Mouse (Mus musculus) ES-E14 (cell line): ENCODE data around the gene Cd47. TPM values are rescaled to one million over a fixed set of nuclear protein-coding genes. Genes with fewer than 3 reads are reported as not detected.

Experiments used
- DNase-seq: peaks from one replicate; pipeline ENCODE4 v3.0.0-alpha.2; 2013; ENCODE audit warnings: low read depth, low spot score
- H3K27ac ChIP-seq: 2 replicates; pipeline ENCODE4 v1.5.1; 2012; ENCODE audit warnings: low read depth, mild to moderate bottlenecking, low read length, moderate library complexity, mixed read lengths; ENCODE audit not compliant: poor library complexity, insufficient read depth, severe bottlenecking
- H3K36me3 ChIP-seq: 2 replicates; pipeline ENCODE4 v1.6.1; 2012; ENCODE audit warnings: mild to moderate bottlenecking, low read length, moderate library complexity, mixed read lengths; ENCODE audit not compliant: control insufficient read depth, poor library complexity, insufficient read depth, severe bottlenecking
- H3K4me1 ChIP-seq, 2 experiments: fragments of 150-350 bp in 1 of 2; sonication (generic) in 1 of 2; 2 replicates each; pipeline ENCODE4 v1.6.1; 2012; ENCODE audit warnings: low read length in 2 of 2, mild to moderate bottlenecking in 1 of 2, mixed read lengths in 1 of 2; ENCODE audit not compliant: control insufficient read depth in 2 of 2, insufficient read depth in 2 of 2, poor library complexity in 1 of 2
- H3K4me3 ChIP-seq, 2 experiments: fragments of 150-350 bp in 1 of 2; sonication (generic) in 1 of 2; 2 replicates each; pipeline ENCODE4 v1.5.1; 2012; ENCODE audit warnings: low read length in 2 of 2, low read depth in 1 of 2, mild to moderate bottlenecking in 1 of 2, mixed read lengths in 1 of 2; ENCODE audit not compliant: insufficient read depth in 1 of 2, poor library complexity in 1 of 2, severe bottlenecking in 1 of 2
- H3K9ac ChIP-seq: 2 replicates; pipeline ENCODE4 v1.6.1; 2012; ENCODE audit warnings: low read depth, mild to moderate bottlenecking, low read length, mixed read lengths; ENCODE audit not compliant: poor library complexity, insufficient read depth, severe bottlenecking
- H3K9me3 ChIP-seq: fragments of 150-350 bp; sonication (generic); 2 replicates; pipeline ENCODE4 v1.6.1; 2012; ENCODE audit warnings: low read depth, mild to moderate bottlenecking, low read length; ENCODE audit not compliant: control insufficient read depth, insufficient read depth
- CHD2 ChIP-seq: IDR thresholded peaks from 2 replicates; pipeline ENCODE4 v1.6.1; 2014; ENCODE audit warnings: mild to moderate bottlenecking, low read depth, low read length, inconsistent platforms
- HCFC1 ChIP-seq: IDR thresholded peaks from 2 replicates; pipeline ENCODE4 v1.6.1; 2012; ENCODE audit warnings: low read length, inconsistent platforms, borderline replicate concordance; ENCODE audit not compliant: insufficient read depth
- MAFK ChIP-seq: IDR thresholded peaks from 2 replicates; pipeline ENCODE4 v1.6.1; 2014; ENCODE audit warnings: mild to moderate bottlenecking, low read depth, low read length, inconsistent platforms; ENCODE audit not compliant: insufficient read depth
- ZC3H11A ChIP-seq: IDR thresholded peaks from 2 replicates; pipeline ENCODE4 v1.6.1; 2012; ENCODE audit warnings: low read depth, mild to moderate bottlenecking, inconsistent platforms, low read length, borderline replicate concordance
- ZNF384 ChIP-seq: IDR thresholded peaks from 2 replicates; pipeline ENCODE4 v1.6.1; 2012; ENCODE audit warnings: low read depth, low read length, inconsistent platforms
- in situ Hi-C, 2 experiments: fragments of 600-800 bp; cut with MboI; formaldehyde crosslinking; loops; one replicate each; pipeline ENCODE4 v1.15.1; 2025; ENCODE audit warnings: low sequenced_read_pairs in 2 of 2, inconsistent platforms in 1 of 2; ENCODE audit not compliant: unreplicated experiment in 2 of 2
- total RNA-seq: library from RNA; depleted of rRNA; stranded (reverse); fragments of 300-350 nt; gene quantifications from 2 replicates; pipeline ENCODE4 v1.2.3, GENCODE M21; 2012

Cd47 gene
- total RNA-seq, 1 experiment: 16.0 TPM

- H3K36me3 ChIP-seq: no peaks in the 10 kb centered on the region
- H3K27ac ChIP-seq: no peak overlapping the region
- TF ChIP-seq HCFC1 (no peak), ZC3H11A (0 out of 2 replicates have a peak, but pooled peaks have one; percentile 2)
- H3K9me3 ChIP-seq: no peaks in the 10 kb centered on the region
- peak; percentile 29 for DNase-seq
- peaks cover 5 to 8% of the 10 kb centered on the region in 2 experiments; a peak in 3 of 4 replicates for H3K4me1 ChIP-seq
- H3K4me3 ChIP-seq: peak overlapping the region in 1 of 2 experiments; percentile 57; a peak in 2 of 4 replicates
- no peak overlapping the region for H3K9ac ChIP-seq
- in situ Hi-C loops: no loop called here
Observed at GRCm38 (mm10) chr16:49839681-49840535, 39.6 kb downstream of the Cd47 start.

- Histone ChIP-seq H3K36me3 (no peaks in the 10 kb centered on the region), H3K9ac (no peak overlapping the region), H3K4me3 (no peak overlapping the region), H3K9me3 (no peaks in the 10 kb centered on the region), H3K27ac (no peak overlapping the region), H3K4me1 (peaks cover 5 to 8% of the 10 kb centered on the region in 2 experiments; a peak in 3 of 4 replicates)
- DNase-seq: no peak
- in situ Hi-C loops: no loop called here
- TF ChIP-seq ZC3H11A: no peak
- no peak for TF ChIP-seq CHD2
- TF ChIP-seq ZNF384: no peak
- no peak for TF ChIP-seq HCFC1
- TF ChIP-seq MAFK: no peak
Observed at GRCm38 (mm10) chr16:49843723-49844122, 43.4 kb downstream of the Cd47 start.

GRCm38 (mm10) chr16:49847224-49848003 lies 47.1 kb downstream of the Cd47 start:
- H3K4me1 ChIP-seq: no peaks in the 10 kb centered on the region
- TF ChIP-seq CHD2: no peak
- no peak for TF ChIP-seq HCFC1
- no peak for TF ChIP-seq MAFK
- no peak for TF ChIP-seq ZNF384
- no peak for TF ChIP-seq ZC3H11A
- in situ Hi-C loops: no loop called here

GRCm38 (mm10) chr16:49848651-49849050 lies 48.3 kb downstream of the Cd47 start:
- no peak for TF ChIP-seq MAFK
- no peak for TF ChIP-seq ZNF384
- no peak for TF ChIP-seq HCFC1
- TF ChIP-seq ZC3H11A: no peak
- no peak for TF ChIP-seq CHD2
- H3K4me3 ChIP-seq: no peak overlapping the region
- no peak overlapping the region for H3K9ac ChIP-seq
- DNase-seq: no peak
- H3K4me1 ChIP-seq: no peaks in the 10 kb centered on the region
- in situ Hi-C loops: no loop called here
- no peak overlapping the region for H3K27ac ChIP-seq
- no peaks in the 10 kb centered on the region for H3K36me3 ChIP-seq
- no peaks in the 10 kb centered on the region for H3K9me3 ChIP-seq

More at GRCm38 (mm10) chr16:49847224-49848003, 47.1 kb downstream of the Cd47 start:
- Histone ChIP-seq H3K36me3 (no peaks in the 10 kb centered on the region), H3K4me3 (no peak overlapping the region), H3K9ac (no peak overlapping the region), H3K27ac (no peak overlapping the region), H3K9me3 (no peaks in the 10 kb centered on the region)
- DNase-seq: no peak
